ENCODE assay signal across 9 mouse cellular contexts in the genomic region with DNA sequence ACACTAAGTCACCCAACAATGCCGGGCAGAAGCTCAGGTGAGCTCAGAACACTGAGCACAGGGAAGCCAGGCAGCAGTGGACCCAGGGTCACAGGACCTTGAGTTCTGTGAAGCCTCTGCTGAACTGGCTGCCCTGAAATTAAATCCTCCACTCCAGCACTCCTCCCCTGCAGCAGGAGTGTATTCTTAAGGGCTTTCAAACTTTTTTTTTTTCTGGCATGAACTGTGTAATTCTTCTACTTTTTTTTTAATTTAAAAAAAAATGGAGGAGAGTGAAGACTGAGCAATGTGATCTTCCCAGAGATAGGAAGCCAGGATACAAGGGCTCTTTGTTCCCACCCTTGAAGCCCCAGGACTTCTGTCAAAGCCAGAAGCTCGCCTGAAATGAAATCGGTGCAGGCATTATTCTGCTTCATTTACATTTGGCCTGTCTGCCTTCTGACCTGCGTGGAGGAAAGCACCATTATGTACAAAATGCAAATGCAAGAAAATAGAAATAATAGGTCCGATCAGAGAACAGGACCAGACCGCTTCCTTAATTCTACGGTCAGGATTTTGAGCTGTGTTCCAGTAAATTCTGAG.
DNase-seq lines count a peak whose midpoint lies in the region; ATAC-seq and TF ChIP-seq lines count a peak whose summit lies in the region.
"Had no signal": no experiment of that assay in that cellular context is flagged by ENCODE, and none has a peak within 500 bp of the region (broad histone marks: within the 10 kb centered on the region; RNA-seq: fewer than 3 reads in every experiment).

No protein-coding gene starts in this region.

- WGBS in heart, postnatal 0 days = 68% methylated on average over 7 of the region's 7 CpGs
- WGBS in embryonic facial prominence, embryonic 12.5 days = 14% methylated on average over 7 of the region's 7 CpGs
- WGBS in hindbrain, postnatal 0 days = 21% methylated on average over 7 of the region's 7 CpGs

- peaks cover 31% of the 10 kb centered on the region for H3K4me1 ChIP-seq in heart, postnatal 0 days (ENCODE audit: control insufficient read depth, insufficient read depth)
- H3K4me1 ChIP-seq in embryonic facial prominence, embryonic 12.5 days = peaks cover 60% of the 10 kb centered on the region
- peaks cover 25% of the 10 kb centered on the region for H3K4me1 ChIP-seq in hindbrain, postnatal 0 days (ENCODE audit: insufficient read depth, low read length)
- H3K4me1 ChIP-seq: liver, embryonic 15.5 days had no signal

- peak overlapping the region; percentile 82 for H3K27ac ChIP-seq in heart, postnatal 0 days (ENCODE audit: low read depth)
- H3K27ac ChIP-seq in embryonic facial prominence, embryonic 12.5 days = peak overlapping the region; percentile 89
- H3K27ac ChIP-seq in hindbrain, postnatal 0 days = peak overlapping the region; percentile 83
- H3K27ac ChIP-seq in gastrocnemius, adult 2 months = no peak overlapping the region
- H3K27ac ChIP-seq: liver, embryonic 15.5 days had no signal

- H3K4me2 ChIP-seq in heart, postnatal 0 days (ENCODE audit: low read depth, low read length) = no peak overlapping the region; the same call in 1 of the 2 replicates
- no peak overlapping the region for H3K4me2 ChIP-seq in embryonic facial prominence, embryonic 12.5 days (replicated peaks)
- H3K4me2 ChIP-seq in hindbrain, postnatal 0 days (ENCODE audit: low read depth, low read length) = peak overlapping the region; percentile 33
- H3K4me2 ChIP-seq in myocyte (ENCODE audit: low read depth) = peak overlapping the region; percentile 24
- H3K4me2 ChIP-seq: liver, embryonic 15.5 days had no signal

- H3K4me3 ChIP-seq in heart, postnatal 0 days (ENCODE audit: low read depth, low read length) = no peak overlapping the region
- H3K4me3 ChIP-seq in embryonic facial prominence, embryonic 12.5 days = no peak overlapping the region
- H3K4me3 ChIP-seq in hindbrain, postnatal 0 days (ENCODE audit: low read length) = no peak overlapping the region
- no peak overlapping the region for H3K4me3 ChIP-seq in myocyte
- no peak overlapping the region for H3K4me3 ChIP-seq in gastrocnemius, adult 2 months
- H3K4me3 ChIP-seq: liver, embryonic 15.5 days had no signal

- no peak overlapping the region; the same call in 1 of the 2 replicates for H3K9ac ChIP-seq in heart, postnatal 0 days (replicated peaks; ENCODE audit: low read depth, low read length)
- no peak overlapping the region for H3K9ac ChIP-seq in embryonic facial prominence, embryonic 12.5 days
- H3K9ac ChIP-seq in hindbrain, postnatal 0 days (replicated peaks; ENCODE audit: low read length) = no peak overlapping the region
- H3K9ac ChIP-seq: liver, embryonic 15.5 days had no signal

- no peaks in the 10 kb centered on the region for H3K36me3 ChIP-seq in heart, postnatal 0 days (replicated peaks; ENCODE audit: control insufficient read depth, insufficient read depth, low read length)
- no peaks in the 10 kb centered on the region for H3K36me3 ChIP-seq in embryonic facial prominence, embryonic 12.5 days
- no peaks in the 10 kb centered on the region for H3K36me3 ChIP-seq in hindbrain, postnatal 0 days (ENCODE audit: insufficient read depth, low read length)
- H3K36me3 ChIP-seq in myocyte (ENCODE audit: control insufficient read depth, insufficient read depth) = no peaks in the 10 kb centered on the region
- H3K36me3 ChIP-seq: liver, embryonic 15.5 days had no signal

- no peak for TF ChIP-seq CTCF in heart, postnatal 0 days (IDR thresholded peaks at IDR 0.05; ENCODE audit: low read depth)
- TF ChIP-seq CTCF in hindbrain, postnatal 0 days (IDR thresholded peaks at IDR 0.05; ENCODE audit: low read depth) = no peak
- no peak for TF ChIP-seq CTCF in gastrocnemius, adult 2 months (IDR thresholded peaks at IDR 0.05)

- H3K79me2 ChIP-seq in myocyte (ENCODE audit: control insufficient read depth, insufficient read depth) = no peaks in the 10 kb centered on the region

- 0 out of 2 replicates have a peak, but pooled peaks have one; percentile 19 for ATAC-seq in heart, postnatal 0 days (ENCODE audit: insufficient read depth, low read depth)
- ATAC-seq in embryonic facial prominence, embryonic 12.5 days (ENCODE audit: insufficient number of reproducible peaks, insufficient read depth, low FRiP score, low TSS enrichment) = no peak; the same call in 1 of the 2 replicates
- no peak for ATAC-seq in hindbrain, postnatal 0 days

- no peak for DNase-seq in heart, postnatal 0 days (ENCODE audit: low spot score)
- no peak for DNase-seq in heart, adult 8-10 months (ENCODE audit: low spot score)
- peak; percentile 63 for DNase-seq in hindbrain, postnatal 0 days (ENCODE audit: low spot score)
- DNase-seq in gastrocnemius, adult 2 months = no peak
- no peak for DNase-seq in frontal cortex, postnatal 14 days (ENCODE audit: low spot score in 2 of 2)
- no peak for DNase-seq in gastrocnemius, postnatal 14 days

- no peak for TF ChIP-seq EP300 in heart, postnatal 0 days (IDR thresholded peaks at IDR 0.05; ENCODE audit: low read depth)

- intact Hi-C loops in gastrocnemius, adult 2 months (cut with DNase I) = no loop called here
- intact Hi-C loops in gastrocnemius, postnatal 14 days (cut with DNase I; ENCODE audit: low total_unique reads) = no loop called here

- no peak overlapping the region for H3ac ChIP-seq in myocyte (ENCODE audit: control insufficient read depth, insufficient read length)

- no peaks in the 10 kb centered on the region for H3K27me3 ChIP-seq in heart, postnatal 0 days (ENCODE audit: control insufficient read depth, insufficient read depth, low read length)
- H3K27me3 ChIP-seq in embryonic facial prominence, embryonic 12.5 days = peaks cover 5% of the 10 kb centered on the region; the same call in 1 of the 2 replicates
- H3K27me3 ChIP-seq in hindbrain, postnatal 0 days (ENCODE audit: insufficient read depth, low read length) = no peaks in the 10 kb centered on the region
- no peaks in the 10 kb centered on the region for H3K27me3 ChIP-seq in myocyte (ENCODE audit: control insufficient read depth, insufficient read depth, insufficient read length)
- H3K27me3 ChIP-seq: liver, embryonic 15.5 days had no signal

- no peaks in the 10 kb centered on the region for H3K9me3 ChIP-seq in heart, postnatal 0 days (replicated peaks; ENCODE audit: control insufficient read depth, low read length)
- no peaks in the 10 kb centered on the region for H3K9me3 ChIP-seq in embryonic facial prominence, embryonic 12.5 days
- H3K9me3 ChIP-seq in hindbrain, postnatal 0 days (ENCODE audit: low read length) = no peaks in the 10 kb centered on the region
- H3K9me3 ChIP-seq: liver, embryonic 15.5 days had no signal

- TF ChIP-seq POLR2A in myocyte (IDR thresholded peaks at IDR 0.05; ENCODE audit: insufficient read length, low read depth) = no peak

TF ChIP-seq in myocyte, 11 proteins besides CTCF, POLR2A, EP300 and RAD21:
- TF ChIP-seq REST (IDR thresholded peaks at IDR 0.05; ENCODE audit: insufficient read depth, insufficient read length) (no peak), MYOD1 (IDR thresholded peaks at IDR 0.05; ENCODE audit: control insufficient read depth in 1 of 3, insufficient read length in 2 of 3, low read depth in 2 of 3) (no peak), USF1 (IDR thresholded peaks at IDR 0.05; ENCODE audit: low read depth) (no peak), POLR2AphosphoS2 (IDR thresholded peaks at IDR 0.05; ENCODE audit: insufficient read length, low read depth) (no peak), SRF (IDR thresholded peaks at IDR 0.05; ENCODE audit: control insufficient read depth, insufficient read length, low read depth) (no peak), E2F4 (IDR thresholded peaks at IDR 0.05; ENCODE audit: insufficient read depth) (no peak), TCF3 (IDR thresholded peaks at IDR 0.05; ENCODE audit: insufficient read length, low read depth) (no peak), TCF12 (IDR thresholded peaks at IDR 0.05; ENCODE audit: insufficient read depth, poor library complexity, severe bottlenecking) (no peak), MYOG (IDR thresholded peaks at IDR 0.05; ENCODE audit: control insufficient read depth in 1 of 3, insufficient read depth in 1 of 3, insufficient read length in 2 of 3, low read depth in 2 of 3) (no peak), CEBPB (IDR thresholded peaks at IDR 0.05; ENCODE audit: insufficient read depth, poor library complexity, severe bottlenecking) (no peak), MAX (IDR thresholded peaks at IDR 0.05; ENCODE audit: low read depth) (no peak)

Comparison
In these comparisons a context has a peak if more than half of its experiments do, and no peak if none do; other contexts are left out.
1. H3K4me2 ChIP-seq: peak in hindbrain, postnatal 0 days (single experiment) and myocyte (single experiment); none in heart, postnatal 0 days (single experiment) and embryonic facial prominence, embryonic 12.5 days (single experiment).